Mouse (Mus musculus) limb, embryonic 10.5 days (tissue): Measurements from ENCODE around the gene Prickle1. TPM values are rescaled to one million over a fixed set of nuclear protein-coding genes. Genes with fewer than 3 reads are reported as not detected.

Experiments
- DNase-seq: peaks from one replicate; pipeline ENCODE4 v3.0.0-alpha.2; 2017; ENCODE audit warnings: low spot score
- H3K27ac ChIP-seq: fragments of 300-500 bp; sonication (generic); 2 replicates; pipeline ENCODE4 v1.5.1; 2016; ENCODE audit warnings: mild to moderate bottlenecking
- H3K27me3 ChIP-seq: fragments of 300-500 bp; sonication (generic); 2 replicates; pipeline ENCODE4 v1.6.1; 2016; ENCODE audit warnings: low read depth, mild to moderate bottlenecking; ENCODE audit not compliant: poor library complexity, severe bottlenecking
- H3K36me3 ChIP-seq: fragments of 300-500 bp; sonication (generic); 2 replicates; pipeline ENCODE4 v1.6.1; 2016; ENCODE audit warnings: mild to moderate bottlenecking, moderate library complexity
- H3K4me1 ChIP-seq: fragments of 300-500 bp; sonication (generic); 2 replicates; pipeline ENCODE4 v1.6.1; 2016
- H3K4me3 ChIP-seq: fragments of 300-500 bp; sonication (generic); 2 replicates; pipeline ENCODE4 v1.5.1; 2016; ENCODE audit warnings: mild to moderate bottlenecking, moderate library complexity
- H3K9me3 ChIP-seq: fragments of 300-500 bp; sonication (generic); replicated peaks from 2 replicates; pipeline ENCODE4 v1.6.1; 2016; ENCODE audit warnings: mild to moderate bottlenecking
- whole genome bisulfite sequencing: fragments of 180-500 bp; shearing (Covaris S2); methylation state at CpG from one replicate; pipeline ENCODE4 v1.1.7; 2016; 5-methylcytosine and 5-hydroxymethylcytosine counted together
- polyA plus RNA-seq: library from polyadenylated mRNA; unstranded; fragments of >200 nt; fragmentation: Nextera tagmentation; extraction: Ambion mirVana; gene quantifications from 2 replicates; pipeline ENCODE4 v1.2.1, GENCODE M21; 2016

Gene Prickle1
- polyA plus RNA-seq, 1 experiment from 2014 or later = 25.7 TPM

- Histone ChIP-seq H3K4me1 (peaks cover 38% of the 10 kb centered on the region), H3K9me3 (no peaks in the 10 kb centered on the region), H3K4me3 (no peak overlapping the region), H3K36me3 (peaks cover 11% of the 10 kb centered on the region), H3K27me3 (no peaks in the 10 kb centered on the region), H3K27ac (no peak overlapping the region)
- 69% methylated on average over 5 of the region's 5 CpGs for WGBS
- DNase-seq = no peak
Observed at GRCm38 (mm10) chr15:93563491-93563890, 32.2 kb downstream of the Prickle1 start.

- Histone ChIP-seq H3K27me3 (no peaks in the 10 kb centered on the region), H3K9me3 (no peaks in the 10 kb centered on the region), H3K27ac (no peak overlapping the region), H3K4me3 (no peak overlapping the region), H3K36me3 (peaks cover 19% of the 10 kb centered on the region), H3K4me1 (peaks cover 19% of the 10 kb centered on the region)
- WGBS = 81% methylated on average over 6 of the region's 6 CpGs
- DNase-seq = no peak
Observed at GRCm38 (mm10) chr15:93561540-93561939, 34.2 kb downstream of the Prickle1 start.

GRCm38 (mm10) chr15:93558421-93558820 lies 37.3 kb downstream of the Prickle1 start:
- H3K36me3 ChIP-seq = peaks cover 12% of the 10 kb centered on the region
- H3K4me1 ChIP-seq = peaks cover 25% of the 10 kb centered on the region
- H3K9me3 ChIP-seq = no peaks in the 10 kb centered on the region
- no peak for DNase-seq
- no peak overlapping the region for H3K27ac ChIP-seq
- 94% methylated on average over 12 of the region's 12 CpGs for WGBS
- H3K27me3 ChIP-seq = no peaks in the 10 kb centered on the region
- no peak overlapping the region for H3K4me3 ChIP-seq

GRCm38 (mm10) chr15:93555719-93556118 lies 40.0 kb downstream of the Prickle1 start:
- Histone ChIP-seq H3K27ac (no peak overlapping the region), H3K36me3 (peaks cover 12% of the 10 kb centered on the region), H3K27me3 (no peaks in the 10 kb centered on the region), H3K4me1 (peaks cover 38% of the 10 kb centered on the region), H3K4me3 (no peak overlapping the region), H3K9me3 (no peaks in the 10 kb centered on the region)
- DNase-seq = no peak
- WGBS = 74% methylated on average over 8 of the region's 8 CpGs

- H3K27me3 ChIP-seq = no peaks in the 10 kb centered on the region
- no peaks in the 10 kb centered on the region for H3K9me3 ChIP-seq
- DNase-seq = no peak
- peaks cover 41% of the 10 kb centered on the region for H3K4me1 ChIP-seq
- H3K27ac ChIP-seq = no peak overlapping the region
- H3K36me3 ChIP-seq = peaks cover 12% of the 10 kb centered on the region
- H3K4me3 ChIP-seq = no peak overlapping the region
- 84% methylated on average over 12 of the region's 12 CpGs for WGBS
Observed at GRCm38 (mm10) chr15:93554203-93554851, 41.4 kb downstream of the Prickle1 start.

GRCm38 (mm10) chr15:93552169-93552568 lies 43.5 kb downstream of the Prickle1 start:
- whole genome bisulfite sequencing = 3% methylated on average over 9 of the region's 9 CpGs
- peaks cover 46% of the 10 kb centered on the region for H3K4me1 ChIP-seq
- H3K9me3 ChIP-seq = no peaks in the 10 kb centered on the region
- H3K4me3 ChIP-seq = no peak overlapping the region
- H3K27me3 ChIP-seq = no peaks in the 10 kb centered on the region
- DNase-seq = peak; percentile 65
- 0 out of 2 replicates have a peak, but pooled peaks cover 3% of the 10 kb centered on the region for H3K36me3 ChIP-seq
- H3K27ac ChIP-seq = peak overlapping the region; percentile 57; the same call in 1 of the 2 replicates

- no peaks in the 10 kb centered on the region for H3K9me3 ChIP-seq
- H3K36me3 ChIP-seq = 0 out of 2 replicates have a peak, but pooled peaks cover 6% of the 10 kb centered on the region
- DNase-seq = no peak
- no peak overlapping the region for H3K4me3 ChIP-seq
- peaks cover 28% of the 10 kb centered on the region for H3K4me1 ChIP-seq
- 77% methylated on average over 9 of the region's 9 CpGs for WGBS
- no peak overlapping the region for H3K27ac ChIP-seq
- no peaks in the 10 kb centered on the region for H3K27me3 ChIP-seq
Observed at GRCm38 (mm10) chr15:93548297-93548696, 47.4 kb downstream of the Prickle1 start.

GRCm38 (mm10) chr15:93539415-93539814 lies 56.3 kb downstream of the Prickle1 start:
- WGBS = 47% methylated on average over 3 of the region's 3 CpGs
- Histone ChIP-seq H3K9me3 (no peaks in the 10 kb centered on the region), H3K4me1 (peaks cover 19% of the 10 kb centered on the region), H3K27ac (no peak overlapping the region), H3K27me3 (no peaks in the 10 kb centered on the region), H3K4me3 (no peak overlapping the region), H3K36me3 (peaks cover 6% of the 10 kb centered on the region; the same call in 1 of the 2 replicates)
- no peak for DNase-seq

- Histone ChIP-seq H3K4me1 (peaks cover 26% of the 10 kb centered on the region), H3K36me3 (peaks cover 4% of the 10 kb centered on the region; the same call in 1 of the 2 replicates), H3K9me3 (no peaks in the 10 kb centered on the region), H3K27ac (no peak overlapping the region), H3K4me3 (no peak overlapping the region), H3K27me3 (no peaks in the 10 kb centered on the region)
- WGBS = 88% methylated on average over 21 of the region's 21 CpGs
- no peak for DNase-seq
Observed at GRCm38 (mm10) chr15:93538551-93539205, 57.0 kb downstream of the Prickle1 start.

- H3K27me3 ChIP-seq = no peaks in the 10 kb centered on the region
- no peak overlapping the region for H3K4me3 ChIP-seq
- WGBS = 81% methylated on average over 7 of the region's 7 CpGs
- peaks cover 29% of the 10 kb centered on the region for H3K4me1 ChIP-seq
- peaks cover 4% of the 10 kb centered on the region; the same call in 1 of the 2 replicates for H3K36me3 ChIP-seq
- peak overlapping the region; percentile 44; the same call in 1 of the 2 replicates for H3K27ac ChIP-seq
- H3K9me3 ChIP-seq = no peaks in the 10 kb centered on the region
- no peak for DNase-seq
Observed at GRCm38 (mm10) chr15:93537745-93538144, 57.9 kb downstream of the Prickle1 start.

- H3K27ac ChIP-seq = no peak overlapping the region
- 79% methylated on average over 4 of the region's 4 CpGs for WGBS
- peaks cover 3% of the 10 kb centered on the region; the same call in 1 of the 2 replicates for H3K36me3 ChIP-seq
- H3K9me3 ChIP-seq = no peaks in the 10 kb centered on the region
- DNase-seq = no peak
- no peaks in the 10 kb centered on the region for H3K27me3 ChIP-seq
- peaks cover 41% of the 10 kb centered on the region for H3K4me1 ChIP-seq
- no peak overlapping the region for H3K4me3 ChIP-seq
Observed at GRCm38 (mm10) chr15:93536191-93536590, 59.5 kb downstream of the Prickle1 start.

- Histone ChIP-seq H3K27ac (no peak overlapping the region), H3K36me3 (no peaks in the 10 kb centered on the region), H3K9me3 (no peaks in the 10 kb centered on the region), H3K4me1 (peaks cover 38% of the 10 kb centered on the region), H3K4me3 (no peak overlapping the region), H3K27me3 (no peaks in the 10 kb centered on the region)
- WGBS = 76% methylated on average over 3 of the region's 3 CpGs
- no peak for DNase-seq
Observed at GRCm38 (mm10) chr15:93530703-93531032, 65.0 kb downstream of the Prickle1 start.

- Histone ChIP-seq H3K4me3 (no peak overlapping the region), H3K9me3 (no peaks in the 10 kb centered on the region), H3K4me1 (peaks cover 38% of the 10 kb centered on the region), H3K27ac (no peak overlapping the region), H3K36me3 (no peaks in the 10 kb centered on the region), H3K27me3 (no peaks in the 10 kb centered on the region)
- 43% methylated on average over 12 of the region's 12 CpGs for WGBS
- DNase-seq = no peak
Observed at GRCm38 (mm10) chr15:93529831-93530702, 65.6 kb downstream of the Prickle1 start.
